Mouse (Mus musculus) lung, postnatal 0 days (tissue): Measurements from ENCODE around the gene Islr. TPM values are rescaled to one million over a fixed set of nuclear protein-coding genes. Genes with fewer than 3 reads are reported as not detected.
A peak's percentile ranks its signal among the peaks of the same experiment; 100 is the strongest.

Experiments
- ATAC-seq: fragments of 200-750 bp; cut with Nextera tagmentation; 2 replicates; pipeline ENCODE4 v1.8.0; 2017; ENCODE audit warnings: moderate library complexity
- DNase-seq: peaks from one replicate; pipeline ENCODE4 v3.0.0-alpha.2; 2016; ENCODE audit warnings: low spot score
- H3K27ac ChIP-seq: fragments of 300-500 bp; sonication (generic); 2 replicates; pipeline ENCODE4 v1.5.1; 2014; ENCODE audit warnings: antibody characterized with exemption, mild to moderate bottlenecking, low read length, mixed read lengths
- H3K27me3 ChIP-seq: fragments of 300-500 bp; sonication (generic); replicated peaks from 2 replicates; pipeline ENCODE4 v1.6.1; 2014; ENCODE audit warnings: low read length, mixed read lengths; ENCODE audit not compliant: insufficient read depth
- H3K36me3 ChIP-seq: fragments of 300-500 bp; sonication (generic); 2 replicates; pipeline ENCODE4 v1.6.1; 2014; ENCODE audit warnings: low read length, mixed read lengths; ENCODE audit not compliant: insufficient read depth
- H3K4me1 ChIP-seq: fragments of 300-500 bp; sonication (generic); 2 replicates; pipeline ENCODE4 v1.6.1; 2014; ENCODE audit warnings: antibody characterized with exemption, low read depth, low read length, mixed read lengths; ENCODE audit not compliant: insufficient read depth
- H3K4me2 ChIP-seq: fragments of 300-500 bp; sonication (generic); replicated peaks from 2 replicates; pipeline ENCODE4 v1.6.1; 2014; ENCODE audit warnings: low read depth, mild to moderate bottlenecking, low read length, moderate library complexity, mixed read lengths
- H3K4me3 ChIP-seq: fragments of 300-500 bp; sonication (generic); 2 replicates; pipeline ENCODE4 v1.5.1; 2014; ENCODE audit warnings: low read depth, low read length
- H3K9ac ChIP-seq: fragments of 300-500 bp; sonication (generic); replicated peaks from 2 replicates; pipeline ENCODE4 v1.6.1; 2014; ENCODE audit warnings: low read depth, mild to moderate bottlenecking
- H3K9me3 ChIP-seq: fragments of 300-500 bp; sonication (generic); 2 replicates; pipeline ENCODE4 v1.6.1; 2016; ENCODE audit warnings: low read length, mixed read lengths
- CTCF ChIP-seq: IDR thresholded peaks from 2 replicates; pipeline ENCODE4 v1.5.1; 2016; ENCODE audit warnings: antibody characterized with exemption, mild to moderate bottlenecking
- EP300 ChIP-seq: IDR thresholded peaks from 2 replicates; pipeline ENCODE4 v1.6.1; 2016; ENCODE audit warnings: antibody characterized with exemption, mild to moderate bottlenecking, control low read depth
- WGBS: fragments of 180-500 bp; shearing (Covaris S2); extraction: QIAGEN DNeasy Blood & Tissue Kit; methylation state at CpG from one replicate; pipeline ENCODE4 v1.1.7; 2014; 5-methylcytosine and 5-hydroxymethylcytosine counted together
- microRNA-seq: library from miRNA; unstranded; fragments of <30 nt; microRNA quantifications from one replicate; pipeline ENCODE4, GENCODE M21; 2016
- polyA plus RNA-seq: library from polyadenylated mRNA; unstranded; fragments of >200 nt; fragmentation: Nextera tagmentation; extraction: Ambion mirVana; gene quantifications from 2 replicates; pipeline ENCODE4 v1.2.1, GENCODE M21; 2015

Gene Islr
- polyA plus RNA-seq, 1 experiment from 2014 or later, result 21.6 TPM

GRCm38 (mm10) chr9:58107494-58107893 lies 96.6 kb downstream of the Islr start:
- Histone ChIP-seq H3K9me3 (no peaks in the 10 kb centered on the region), H3K9ac (no peak overlapping the region), H3K4me2 (no peak overlapping the region), H3K36me3 (no peaks in the 10 kb centered on the region; the same call in 1 of the 2 replicates), H3K4me1 (no peaks in the 10 kb centered on the region), H3K4me3 (no peak overlapping the region), H3K27ac (no peak overlapping the region), H3K27me3 (no peaks in the 10 kb centered on the region)
- WGBS, result 56% methylated on average over 5 of the region's 5 CpGs
- TF ChIP-seq EP300 (no peak), CTCF (no peak)
- no peak for ATAC-seq
- DNase-seq, result peak; percentile 15

Small RNAs within 50 kb of the gene (microRNA-seq; reads per million reads assigned to microRNA genes)
- not detected for gene Mir6385

Other genes starting within 250 kb of the Islr start
- 1.2 and 1.3 TPM in 2 replicates for gene Cyp11a1, start 197.9 kb downstream of the Islr start, polyA plus RNA-seq
- 0.32 and 0.41 TPM in 2 replicates for gene Stra6, start 140.5 kb downstream of the Islr start, polyA plus RNA-seq
- gene Ccdc33, start 85.5 kb downstream of the Islr start, polyA plus RNA-seq, result 3.0 and 3.3 TPM in 2 replicates
- not detected in 2 replicates for gene Islr2, start within 50 bp of the Islr start, polyA plus RNA-seq
- gene Pml, start 45.5 kb upstream of the Islr start, polyA plus RNA-seq, result 6.4 and 6.8 TPM in 2 replicates
- 30.8 and 34.3 TPM in 2 replicates for gene Stoml1, start 48.9 kb upstream of the Islr start, polyA plus RNA-seq
- gene Loxl1, start 108.9 kb upstream of the Islr start, polyA plus RNA-seq, result 121 and 122 TPM in 2 replicates
- gene Tbc1d21, start 166.1 kb upstream of the Islr start, polyA plus RNA-seq, result not detected in 2 replicates